Mouse (Mus musculus) ES-Bruce4 (cell line): ENCODE measurements around the gene Matn1.

Source experiments
- CTCF ChIP-seq: IDR thresholded peaks from one replicate; pipeline ENCODE4 v1.8.1; 2011; ENCODE audit warnings: low read depth, low read length
- EP300 ChIP-seq: IDR thresholded peaks from 2 replicates; pipeline ENCODE4 v1.6.1; 2011; ENCODE audit warnings: low read depth, low read length; ENCODE audit not compliant: insufficient read depth
- POLR2A ChIP-seq: IDR thresholded peaks from one replicate; pipeline ENCODE4 v1.8.1; 2011; ENCODE audit warnings: low read length; ENCODE audit not compliant: insufficient read depth

GRCm38 (mm10) chr4:130949821-130950384, 5.7 kb downstream of the Matn1 start:
- no peak for TF ChIP-seq EP300
- TF ChIP-seq CTCF = no peak
- TF ChIP-seq POLR2A = no peak
